ENCODE assay signal across 8 mouse cellular contexts in the genomic region with DNA sequence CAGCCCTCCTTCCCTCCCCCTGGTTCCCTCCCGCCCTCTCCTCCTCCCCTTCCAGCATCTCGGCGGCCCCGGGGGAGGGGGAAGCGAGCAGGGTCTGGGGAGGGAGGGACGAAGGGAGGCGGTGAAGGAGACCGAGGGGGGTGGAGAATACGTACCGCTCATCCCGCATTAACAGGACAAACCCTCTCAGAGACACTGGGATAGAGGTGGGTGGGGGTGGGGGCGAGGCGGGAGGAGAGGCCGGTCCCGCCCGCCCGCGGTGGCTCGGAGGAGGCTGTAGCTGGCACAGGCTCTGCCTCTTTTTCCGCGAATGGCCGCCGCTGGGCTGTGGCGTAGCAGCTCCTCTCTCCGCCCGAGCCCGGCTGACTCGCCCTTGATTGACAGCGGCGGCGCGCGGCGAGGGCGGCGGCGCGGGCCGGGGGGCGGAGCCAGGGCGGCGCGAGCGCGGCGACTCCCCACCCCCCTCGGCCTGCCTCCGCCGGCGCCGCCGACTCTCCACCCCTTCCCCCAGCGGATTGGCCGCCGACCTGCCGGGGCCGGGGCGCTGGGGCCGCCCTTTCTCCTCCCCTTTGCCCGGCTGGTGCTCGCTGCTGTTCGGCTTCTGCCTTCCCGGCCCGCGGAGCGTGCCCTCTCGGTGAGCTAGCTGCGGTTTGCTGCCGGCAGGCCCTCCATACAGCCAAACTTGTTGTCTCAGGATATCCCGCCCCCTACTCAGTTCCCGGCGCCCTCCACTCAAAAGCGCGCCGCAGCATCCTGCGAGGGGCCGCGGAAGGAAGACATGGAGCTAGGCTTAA. TPM values are rescaled to one million over a fixed set of nuclear protein-coding genes. Genes with fewer than 3 reads are reported as not detected.
DNase-seq lines count a peak whose midpoint lies in the region; ATAC-seq lines count a peak whose summit lies in the region.

A gene (minus strand): TSS at position 369 of the 794 bp plus-strand sequence.

- peak; percentile 60 for ATAC-seq in CD4-positive, CD25-positive, alpha-beta regulatory T cell, adult 4 months
- peak; percentile 88 for ATAC-seq in heart, embryonic 14.5 days (ENCODE audit: insufficient number of reproducible peaks, insufficient read depth, low FRiP score, low read depth)
- peak; percentile 81 for ATAC-seq in liver, embryonic 13.5 days (ENCODE audit: low read depth)
- peak; percentile 91 for ATAC-seq in stomach, embryonic 16.5 days (ENCODE audit: insufficient read depth, low FRiP score)

- no peaks in the 10 kb centered on the region for H3K9me3 ChIP-seq in heart, embryonic 14.5 days (ENCODE audit: control insufficient read depth, low read length)
- H3K9me3 ChIP-seq in liver, embryonic 13.5 days (replicated peaks), result no peaks in the 10 kb centered on the region
- no peaks in the 10 kb centered on the region for H3K9me3 ChIP-seq in stomach, embryonic 16.5 days (replicated peaks; ENCODE audit: control insufficient read depth, low read length)

- DNase-seq in c-Kit-negative CD71-positive TER-119-positive erythroid progenitor cells, embryonic 14.5 days (ENCODE audit: low read depth, low spot score), result peak; percentile 80
- peak; percentile 75 for DNase-seq in fibroblast of lung, adult 2 months (ENCODE audit: low read depth)
- peak; percentile 96 for DNase-seq in kidney, postnatal 14 days
- DNase-seq in liver, embryonic 13.5 days, result peak; percentile 91
- peak; percentile 94 for DNase-seq in neural tube, embryonic 10.5 days (ENCODE audit: extremely low spot score, low spot score)

- peaks cover 13% of the 10 kb centered on the region for H3K36me3 ChIP-seq in heart, embryonic 14.5 days (ENCODE audit: control insufficient read depth, insufficient read depth, low read length)
- H3K36me3 ChIP-seq in liver, embryonic 13.5 days, result peaks cover 10% of the 10 kb centered on the region
- no peaks in the 10 kb centered on the region for H3K36me3 ChIP-seq in stomach, embryonic 16.5 days (ENCODE audit: control insufficient read depth, insufficient read depth, low read length)

- H3K4me2 ChIP-seq in heart, embryonic 14.5 days (ENCODE audit: low read length), result peak within 1 kb of the TSS; percentile 76
- peak within 1 kb of the TSS; percentile 89 for H3K4me2 ChIP-seq in liver, embryonic 13.5 days
- H3K4me2 ChIP-seq in stomach, embryonic 16.5 days (ENCODE audit: low read depth, low read length), result peak within 1 kb of the TSS; percentile 88

- under 1% methylated on average over 56 of the region's 78 CpGs for WGBS in heart, embryonic 14.5 days
- under 1% methylated on average over 67 of the region's 78 CpGs for WGBS in liver, embryonic 13.5 days (ENCODE audit: insufficient replicate concordance)
- WGBS in stomach, embryonic 16.5 days, result under 1% methylated on average over 68 of the region's 78 CpGs

- peaks cover 6 to 21% of the 10 kb centered on the region in 2 experiments; a peak in 3 of 4 replicates for H3K4me1 ChIP-seq in heart, embryonic 14.5 days (ENCODE audit: control insufficient read depth in 2 of 2, insufficient read depth in 2 of 2, low read length in 2 of 2)
- peaks cover 63% of the 10 kb centered on the region for H3K4me1 ChIP-seq in liver, embryonic 13.5 days (replicated peaks)
- H3K4me1 ChIP-seq in stomach, embryonic 16.5 days (ENCODE audit: control insufficient read depth, insufficient read depth, low read length), result peaks cover 10% of the 10 kb centered on the region; the same call in 1 of the 2 replicates

- peak within 1 kb of the TSS; percentile 88 for H3K9ac ChIP-seq in heart, embryonic 14.5 days (ENCODE audit: low read length)
- H3K9ac ChIP-seq in liver, embryonic 13.5 days, result peak within 1 kb of the TSS; percentile 87
- peak within 1 kb of the TSS; percentile 89 for H3K9ac ChIP-seq in stomach, embryonic 16.5 days (ENCODE audit: low read length)

- H3K27ac ChIP-seq in heart, embryonic 14.5 days (replicated peaks in 1 of 2; ENCODE audit: control insufficient read depth in 1 of 2, insufficient read depth in 1 of 2, low read depth in 2 of 2, low read length in 2 of 2), result peak within 1 kb of the TSS; percentile 78 to 94
- H3K27ac ChIP-seq in liver, embryonic 13.5 days, result peak within 1 kb of the TSS; percentile 94
- H3K27ac ChIP-seq in stomach, embryonic 16.5 days (ENCODE audit: low read length), result peak within 1 kb of the TSS; percentile 97

- peak within 1 kb of the TSS; percentile 79 to 91 for H3K4me3 ChIP-seq in heart, embryonic 14.5 days (ENCODE audit: control insufficient read depth in 1 of 2, insufficient read depth in 1 of 2, low read depth in 1 of 2, low read length in 2 of 2)
- H3K4me3 ChIP-seq in liver, embryonic 13.5 days (replicated peaks), result peak within 1 kb of the TSS; percentile 74
- peak within 1 kb of the TSS; percentile 91 for H3K4me3 ChIP-seq in stomach, embryonic 16.5 days (replicated peaks; ENCODE audit: low read length)

- H3K27me3 ChIP-seq in heart, embryonic 14.5 days (ENCODE audit: control insufficient read depth, insufficient read depth, low read length), result no peaks in the 10 kb centered on the region
- no peaks in the 10 kb centered on the region for H3K27me3 ChIP-seq in liver, embryonic 13.5 days
- H3K27me3 ChIP-seq in stomach, embryonic 16.5 days (ENCODE audit: control insufficient read depth, insufficient read depth, low read length), result no peaks in the 10 kb centered on the region

RNA-seq across cellular contexts. Expression of the gene that starts here (rescaled TPM):
- polyA plus RNA-seq in CD4-positive, CD25-positive, alpha-beta regulatory T cell, adult 4 months (2017; shearing (Covaris generic)), result 10 to 100 TPM; 20.0 to 21.0 TPM
- 7.9 and 11.4 TPM in 2 replicates for polyA plus RNA-seq in heart, embryonic 14.5 days (2014; fragmentation: Nextera tagmentation; extraction: Ambion mirVana)
- 4.4 and 6.7 TPM in 2 replicates for polyA plus RNA-seq in liver, embryonic 13.5 days (2015; fragmentation: Nextera tagmentation; extraction: Ambion mirVana)
- polyA plus RNA-seq in stomach, embryonic 16.5 days (2015; fragmentation: Nextera tagmentation; extraction: Ambion mirVana), result 5.0 and 5.6 TPM in 2 replicates

Comparison
In these comparisons a context has a peak if more than half of its experiments do, and no peak if none do; other contexts are left out.
1. Peak in every context shown above with its lines: DNase-seq, ATAC-seq, H3K4me3 ChIP-seq and H3K27ac ChIP-seq.